Mouse (Mus musculus): Measurements from ENCODE around the gene Cdk5. TPM values are rescaled to one million over a fixed set of nuclear protein-coding genes. Genes with fewer than 3 reads are reported as not detected.

Cdk5 gene
- polyA plus RNA-seq, 1 experiment = 33.7 TPM

DNA sequence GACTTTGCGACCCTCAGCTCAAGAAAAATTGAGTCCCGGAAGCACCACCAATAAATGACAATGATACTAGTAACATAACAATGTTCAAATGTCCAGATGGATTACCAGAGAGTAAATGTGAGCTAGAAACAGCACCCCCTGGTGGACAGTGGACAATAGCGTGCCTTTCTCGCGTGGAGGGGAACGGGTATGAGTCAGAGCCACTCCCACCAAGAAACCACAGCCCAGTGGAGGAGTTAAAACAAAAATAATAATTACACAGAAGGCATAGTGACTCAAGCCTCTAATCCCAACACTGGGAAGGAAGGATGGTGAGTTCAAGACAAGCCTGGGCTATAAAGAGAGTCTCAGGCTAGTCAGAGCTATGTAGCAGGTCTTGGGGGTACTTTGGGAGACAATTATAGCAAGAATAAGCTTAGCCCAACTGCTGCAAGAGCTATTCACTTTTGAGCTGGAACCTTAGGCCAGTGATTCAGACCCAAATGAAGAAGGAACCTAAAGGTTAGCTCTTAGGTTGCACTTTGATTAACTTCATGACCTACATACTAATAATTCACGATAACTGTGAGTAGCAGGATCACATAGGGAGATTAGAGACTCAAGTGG, 29.8 kb downstream of the Cdk5 start, which contains the start of gene Abcb8:
Abcb8 (plus strand) TSS at position 272 of the 606 bp plus-strand sequence.
- Histone ChIP-seq H3K27me3 (ENCODE audit: control insufficient read depth, insufficient read depth, low read length) (0 out of 2 replicates have a peak, but pooled peaks cover 2% of the 10 kb centered on the region), H3K27ac (ENCODE audit: insufficient read depth, low read length) (peak within 1 kb of the TSS; percentile 92), H3K36me3 (ENCODE audit: control insufficient read depth, insufficient read depth, low read length) (no peaks in the 10 kb centered on the region), H3K4me1 (ENCODE audit: control insufficient read depth, insufficient read depth, insufficient read length) (peaks cover 7% of the 10 kb centered on the region; the same call in 1 of the 2 replicates), H3K4me3 (ENCODE audit: extremely low read depth, insufficient read depth, insufficient read length) (peak within 1 kb of the TSS; percentile 89)
- DNase-seq (ENCODE audit: low read depth in 1 of 2, low spot score in 2 of 2) = peak; percentile 80
- peak; percentile 71; the same call in 1 of the 2 replicates for TF ChIP-seq CTCF (IDR thresholded peaks at IDR 0.05; ENCODE audit: extremely low read depth, insufficient read depth, insufficient read length, insufficient replicate concordance)
- no peak for TF ChIP-seq POLR2A (IDR thresholded peaks at IDR 0.05; ENCODE audit: low read depth, low read length)
- WGBS = 12% methylated on average over 7 of the region's 7 CpGs

GRCm38 (mm10) chr5:24392724-24393123, 30.6 kb downstream of the Cdk5 start:
- Histone ChIP-seq H3K36me3 (ENCODE audit: control insufficient read depth, insufficient read depth, low read length) (no peaks in the 10 kb centered on the region), H3K27me3 (ENCODE audit: control insufficient read depth, insufficient read depth, low read length) (peaks cover 8% of the 10 kb centered on the region), H3K4me1 (ENCODE audit: control insufficient read depth, insufficient read depth, insufficient read length) (peaks cover 14% of the 10 kb centered on the region), H3K27ac (ENCODE audit: insufficient read depth, low read length) (no peak overlapping the region), H3K4me3 (ENCODE audit: extremely low read depth, insufficient read depth, insufficient read length) (no peak overlapping the region)
- no peak for DNase-seq (ENCODE audit: low read depth in 1 of 2, low spot score in 2 of 2)
- TF ChIP-seq CTCF (IDR thresholded peaks at IDR 0.05; ENCODE audit: extremely low read depth, insufficient read depth, insufficient read length, insufficient replicate concordance) (no peak), POLR2A (IDR thresholded peaks at IDR 0.05; ENCODE audit: low read depth, low read length) (no peak)
- 92% methylated on average over 7 of the region's 7 CpGs for WGBS

DNA sequence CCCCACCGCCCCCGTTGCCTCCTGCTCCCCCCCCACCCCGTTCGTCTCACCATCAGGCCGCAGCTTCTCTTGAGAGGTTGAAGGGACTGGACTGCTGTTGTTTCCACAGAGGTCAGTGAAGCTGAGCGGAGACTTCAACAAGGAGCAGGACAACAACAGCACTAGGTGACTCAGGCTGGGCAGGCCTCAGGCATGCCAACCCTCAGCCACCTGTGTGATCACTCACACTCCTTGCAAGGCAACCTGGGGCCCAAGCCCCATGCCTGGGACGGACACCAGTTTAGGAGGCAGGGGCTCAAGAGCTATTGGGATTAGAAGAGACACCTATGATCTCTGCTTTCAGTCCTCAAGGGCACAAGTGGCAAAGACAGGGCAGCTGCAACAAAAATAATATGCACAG, 31.5 kb downstream of the Cdk5 start, which contains the start of gene Atg9b:
Atg9b (minus strand) TSS at position 280 of the 400 bp plus-strand sequence.
- DNase-seq (ENCODE audit: low read depth in 1 of 2, low spot score in 2 of 2) = no peak

GRCm38 (mm10) chr5:24389658-24390020, 33.7 kb downstream of the Cdk5 start:
- TF ChIP-seq POLR2A (IDR thresholded peaks at IDR 0.05; ENCODE audit: low read depth, low read length) (no peak), CTCF (IDR thresholded peaks at IDR 0.05; ENCODE audit: extremely low read depth, insufficient read depth, insufficient read length, insufficient replicate concordance) (no peak)
- Histone ChIP-seq H3K36me3 (ENCODE audit: control insufficient read depth, insufficient read depth, low read length) (no peaks in the 10 kb centered on the region), H3K27ac (ENCODE audit: insufficient read depth, low read length) (no peak overlapping the region), H3K4me1 (ENCODE audit: control insufficient read depth, insufficient read depth, insufficient read length) (peaks cover 17% of the 10 kb centered on the region), H3K27me3 (ENCODE audit: control insufficient read depth, insufficient read depth, low read length) (peaks cover 10% of the 10 kb centered on the region), H3K4me3 (ENCODE audit: extremely low read depth, insufficient read depth, insufficient read length) (no peak overlapping the region)
- no peak for DNase-seq (ENCODE audit: low read depth in 1 of 2, low spot score in 2 of 2)
- WGBS = 86% methylated on average over 4 of the region's 4 CpGs

More for the DNA sequence above, 31.5 kb downstream of the Cdk5 start, which contains the start of gene Atg9b:
- WGBS = 94% methylated on average over 7 of the region's 7 CpGs
- H3K4me1 ChIP-seq (ENCODE audit: control insufficient read depth, insufficient read depth, insufficient read length) = peaks cover 17% of the 10 kb centered on the region
- H3K27ac ChIP-seq (ENCODE audit: insufficient read depth, low read length) = no peak within 1 kb of the TSS
- H3K27me3 ChIP-seq (ENCODE audit: control insufficient read depth, insufficient read depth, low read length) = peaks cover 10% of the 10 kb centered on the region
- no peaks in the 10 kb centered on the region for H3K36me3 ChIP-seq (ENCODE audit: control insufficient read depth, insufficient read depth, low read length)
- TF ChIP-seq CTCF (IDR thresholded peaks at IDR 0.05; ENCODE audit: extremely low read depth, insufficient read depth, insufficient read length, insufficient replicate concordance) (no peak), POLR2A (IDR thresholded peaks at IDR 0.05; ENCODE audit: low read depth, low read length) (no peak)
- H3K4me3 ChIP-seq (ENCODE audit: extremely low read depth, insufficient read depth, insufficient read length) = no peak within 1 kb of the TSS

GRCm38 (mm10) chr5:24389011-24389657, 34.2 kb downstream of the Cdk5 start:
- WGBS = 51% methylated on average over 7 of the region's 7 CpGs
- Histone ChIP-seq H3K36me3 (ENCODE audit: control insufficient read depth, insufficient read depth, low read length) (no peaks in the 10 kb centered on the region), H3K4me3 (ENCODE audit: extremely low read depth, insufficient read depth, insufficient read length) (no peak overlapping the region), H3K27ac (ENCODE audit: insufficient read depth, low read length) (no peak overlapping the region), H3K4me1 (ENCODE audit: control insufficient read depth, insufficient read depth, insufficient read length) (peaks cover 17% of the 10 kb centered on the region), H3K27me3 (ENCODE audit: control insufficient read depth, insufficient read depth, low read length) (peaks cover 10% of the 10 kb centered on the region)
- no peak for TF ChIP-seq POLR2A (IDR thresholded peaks at IDR 0.05; ENCODE audit: low read depth, low read length)
- no peak for TF ChIP-seq CTCF (IDR thresholded peaks at IDR 0.05; ENCODE audit: extremely low read depth, insufficient read depth, insufficient read length, insufficient replicate concordance)
- DNase-seq (ENCODE audit: low read depth in 1 of 2, low spot score in 2 of 2) = no peak

GRCm38 (mm10) chr5:24388246-24388915, 34.9 kb downstream of the Cdk5 start:
- Histone ChIP-seq H3K4me1 (ENCODE audit: control insufficient read depth, insufficient read depth, insufficient read length) (peaks cover 14% of the 10 kb centered on the region), H3K4me3 (ENCODE audit: extremely low read depth, insufficient read depth, insufficient read length) (peak overlapping the region; percentile 49; the same call in 1 of the 2 replicates), H3K27ac (ENCODE audit: insufficient read depth, low read length) (no peak overlapping the region), H3K27me3 (ENCODE audit: control insufficient read depth, insufficient read depth, low read length) (peaks cover 10% of the 10 kb centered on the region), H3K36me3 (ENCODE audit: control insufficient read depth, insufficient read depth, low read length) (no peaks in the 10 kb centered on the region)
- TF ChIP-seq CTCF (IDR thresholded peaks at IDR 0.05; ENCODE audit: extremely low read depth, insufficient read depth, insufficient read length, insufficient replicate concordance) (no peak), POLR2A (IDR thresholded peaks at IDR 0.05; ENCODE audit: low read depth, low read length) (no peak)
- no peak for DNase-seq (ENCODE audit: low read depth in 1 of 2, low spot score in 2 of 2)
- WGBS = 29% methylated on average over 26 of the region's 26 CpGs
